Mouse (Mus musculus) brown adipose tissue, adult 24 weeks (tissue): Measurements from ENCODE around the gene Dhrs7c. TPM values are rescaled to one million over a fixed set of nuclear protein-coding genes. Genes with fewer than 3 reads are reported as not detected.

Experiments
- polyA plus RNA-seq: library from polyadenylated mRNA; stranded (reverse); fragments of >200 nt; gene quantifications from 2 replicates; pipeline ENCODE4 v1.2.4, GENCODE M21; 2012; ENCODE audit not compliant: missing spikeins, insufficient read depth, insufficient read length

The Dhrs7c gene
- polyA plus RNA-seq, 1 experiment = 19.4 TPM

Other genes with a start within 250 kb of the Dhrs7c start
- not detected in 2 replicates for gene Rcvrn, start 102.9 kb upstream of the Dhrs7c start, polyA plus RNA-seq
- gene Glp2r, start 27.0 kb upstream of the Dhrs7c start, polyA plus RNA-seq = not detected in 2 replicates
- gene Gsg1l2, start 23.6 kb upstream of the Dhrs7c start, polyA plus RNA-seq = not detected in 2 replicates
- gene Usp43, start 124.0 kb downstream of the Dhrs7c start, polyA plus RNA-seq = 0.32 and 0.96 TPM in 2 replicates
- not detected in 2 replicates for gene Cfap52, start 167.5 kb downstream of the Dhrs7c start, polyA plus RNA-seq
- gene Stx8, start 168.0 kb downstream of the Dhrs7c start, polyA plus RNA-seq = 48.8 and 60.8 TPM in 2 replicates